Mouse (Mus musculus) embryonic facial prominence, embryonic 12.5 days (tissue): ENCODE results near the gene Klf11. TPM values are rescaled to one million over a fixed set of nuclear protein-coding genes. Genes with fewer than 3 reads are reported as not detected.
A peak's percentile ranks its signal among the peaks of the same experiment; 100 is the strongest.
"Not testable (repeated sequence)": the region's sequence is repeated elsewhere in the genome, so short reads cannot be mapped to it uniquely, and the experiment has no call there.

Experiments used
- ATAC-seq: fragments of 200-750 bp; cut with Nextera tagmentation; 2 replicates; pipeline ENCODE4 v1.8.0; 2017; ENCODE audit not compliant: insufficient number of reproducible peaks, insufficient read depth, low FRiP score, low TSS enrichment
- H3K27ac ChIP-seq: fragments of 300-500 bp; sonication (generic); 2 replicates; pipeline ENCODE4 v1.5.1; 2016; ENCODE audit warnings: mild to moderate bottlenecking
- H3K27me3 ChIP-seq: fragments of 300-500 bp; sonication (generic); 2 replicates; pipeline ENCODE4 v1.6.1; 2016; ENCODE audit warnings: mild to moderate bottlenecking, moderate library complexity
- H3K36me3 ChIP-seq: fragments of 300-500 bp; sonication (generic); 2 replicates; pipeline ENCODE4 v1.6.1; 2016; ENCODE audit warnings: mild to moderate bottlenecking
- H3K4me1 ChIP-seq: fragments of 300-500 bp; sonication (generic); 2 replicates; pipeline ENCODE4 v1.6.1; 2016
- H3K4me2 ChIP-seq: fragments of 300-500 bp; sonication (generic); replicated peaks from 2 replicates; pipeline ENCODE4 v1.6.1; 2016; ENCODE audit warnings: mild to moderate bottlenecking, moderate library complexity
- H3K4me3 ChIP-seq: fragments of 300-500 bp; sonication (generic); 2 replicates; pipeline ENCODE4 v1.5.1; 2016; ENCODE audit warnings: mild to moderate bottlenecking
- H3K9ac ChIP-seq: fragments of 300-500 bp; sonication (generic); 2 replicates; pipeline ENCODE4 v1.6.1; 2016; ENCODE audit warnings: mild to moderate bottlenecking, moderate library complexity
- H3K9me3 ChIP-seq: fragments of 300-500 bp; sonication (generic); 2 replicates; pipeline ENCODE4 v1.6.1; 2016; ENCODE audit warnings: mild to moderate bottlenecking, moderate library complexity
- WGBS: fragments of 180-500 bp; shearing (Covaris S2); methylation state at CpG from one replicate; pipeline ENCODE4 v1.1.7; 2016; 5-methylcytosine and 5-hydroxymethylcytosine counted together
- polyA plus RNA-seq: library from polyadenylated mRNA; unstranded; fragments of >200 nt; fragmentation: Nextera tagmentation; extraction: Ambion mirVana; gene quantifications from 2 replicates; pipeline ENCODE4 v1.2.1, GENCODE M21; 2016

Gene Klf11
- polyA plus RNA-seq, 1 experiment from 2014 or later, result 13.8 TPM

DNA sequence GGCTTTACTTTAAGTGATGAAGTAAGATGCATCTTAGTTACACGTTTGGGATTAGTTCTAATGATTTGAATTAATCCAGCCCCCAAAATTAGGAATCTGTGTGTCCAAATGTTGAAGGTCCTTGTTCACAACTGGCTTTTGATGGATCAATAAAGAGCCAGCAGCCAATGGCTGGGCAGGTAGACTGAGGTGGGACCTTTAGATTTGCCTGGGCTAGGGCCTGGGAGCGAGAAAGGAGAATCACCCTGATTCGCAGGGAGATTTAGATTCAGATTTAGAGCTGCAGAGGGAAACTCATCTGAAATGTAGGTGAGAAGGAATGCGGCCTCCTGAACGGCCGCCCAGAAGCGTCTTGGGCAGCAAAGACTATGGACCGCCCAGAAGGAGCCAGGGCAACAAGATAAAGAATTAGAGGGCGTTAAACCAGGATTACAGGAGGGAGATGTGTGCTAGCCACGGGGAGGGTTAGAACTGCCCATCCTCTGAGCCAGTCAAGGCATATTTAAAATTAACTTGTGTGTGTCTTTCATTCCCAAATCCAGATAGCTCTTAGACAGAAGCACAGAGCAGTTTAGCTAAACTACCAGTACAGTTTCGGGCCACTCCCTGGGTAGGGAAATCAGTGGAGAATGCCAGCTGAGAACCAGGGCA lies 35.7 kb downstream of the Klf11 start:
- WGBS, result 77% methylated on average over 11 of the region's 11 CpGs
- no peak for ATAC-seq

DNA sequence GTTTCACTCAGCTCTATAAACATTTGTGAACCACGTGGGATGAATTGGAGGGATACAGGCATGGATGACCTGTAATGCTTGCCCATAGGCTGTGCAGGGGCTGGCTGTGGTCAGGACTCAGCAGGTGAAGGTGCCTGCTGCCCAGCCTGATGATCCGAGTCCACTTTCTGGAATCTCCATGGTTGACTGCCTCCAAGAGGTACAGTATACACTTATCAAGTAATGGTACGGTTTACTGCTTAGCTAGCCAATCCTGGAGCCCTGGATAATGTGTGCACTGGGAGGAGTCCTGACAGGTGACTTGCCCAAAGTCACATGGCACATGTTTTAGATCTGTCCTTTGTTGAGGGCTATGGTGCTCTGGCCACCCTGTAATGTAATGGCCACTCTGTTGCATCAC lies 39.3 kb downstream of the Klf11 start:
- WGBS, result 73% methylated on average over 3 of the region's 3 CpGs
- Histone ChIP-seq H3K36me3 (no peaks in the 10 kb centered on the region), H3K4me2 (no peak overlapping the region), H3K27ac (no peak overlapping the region), H3K9me3 (no peaks in the 10 kb centered on the region), H3K9ac (no peak overlapping the region), H3K4me3 (no peak overlapping the region), H3K27me3 (no peaks in the 10 kb centered on the region), H3K4me1 (no peaks in the 10 kb centered on the region)
- ATAC-seq, result no peak

More for the DNA sequence above, 35.7 kb downstream of the Klf11 start:
- no peaks in the 10 kb centered on the region for H3K36me3 ChIP-seq
- no peaks in the 10 kb centered on the region for H3K9me3 ChIP-seq
- H3K9ac ChIP-seq, result no peak overlapping the region
- H3K4me3 ChIP-seq, result no peak overlapping the region
- no peak overlapping the region for H3K4me2 ChIP-seq
- H3K4me1 ChIP-seq, result peaks cover 1% of the 10 kb centered on the region; the same call in 1 of the 2 replicates
- peaks cover 15% of the 10 kb centered on the region for H3K27me3 ChIP-seq
- H3K27ac ChIP-seq, result no peak overlapping the region

DNA sequence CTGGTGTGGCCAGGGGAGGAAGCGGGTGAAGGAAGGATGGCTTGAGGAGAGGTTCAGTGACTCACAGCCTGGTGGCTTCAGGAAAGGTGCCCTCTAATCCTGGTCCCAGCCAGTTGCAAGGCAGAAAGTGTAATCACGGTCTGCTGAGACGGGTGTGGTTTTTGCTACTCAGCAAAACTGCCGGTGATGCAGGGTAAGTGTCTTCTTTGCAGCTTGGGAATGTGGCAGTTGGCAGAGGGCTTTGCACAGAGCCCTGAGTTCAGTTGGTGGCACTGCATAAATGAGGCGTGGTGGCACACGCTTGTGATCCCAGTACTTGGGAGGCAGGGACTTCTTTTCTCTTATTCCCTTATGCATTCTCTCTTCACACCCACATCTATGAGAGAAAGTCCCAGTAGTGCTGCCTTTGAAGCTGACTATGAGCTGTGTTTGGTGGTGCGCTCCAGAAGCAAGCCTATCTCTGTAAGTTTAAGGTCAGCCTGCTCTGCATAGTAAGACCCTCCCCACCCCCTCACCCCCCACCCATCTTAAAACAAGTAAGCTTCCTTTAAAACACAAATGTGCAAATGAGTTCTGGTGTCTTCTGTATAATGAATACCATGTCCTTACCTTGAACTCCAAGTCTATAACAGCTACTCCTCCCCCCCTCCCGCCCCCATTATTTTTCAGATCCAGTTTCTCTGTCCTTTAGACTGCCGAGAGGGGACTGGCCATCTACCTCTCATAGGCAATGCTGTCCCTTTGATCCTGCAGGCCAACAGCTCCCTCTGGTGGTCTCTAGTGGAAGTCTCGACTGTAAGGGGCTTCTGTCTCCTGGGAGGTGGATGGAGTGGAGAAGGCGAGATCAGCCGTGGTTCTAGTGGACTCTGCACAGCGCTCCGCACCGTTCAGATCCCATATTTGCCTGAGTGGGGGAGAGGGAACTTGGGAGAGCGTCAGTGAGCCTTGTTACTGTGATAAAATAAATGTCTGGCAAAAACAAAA lies 45.7 kb downstream of the Klf11 start:
- H3K27ac ChIP-seq, result no peak overlapping the region
- no peaks in the 10 kb centered on the region for H3K36me3 ChIP-seq
- H3K4me2 ChIP-seq, result no peak overlapping the region
- H3K4me1 ChIP-seq, result no peaks in the 10 kb centered on the region
- no peak overlapping the region for H3K4me3 ChIP-seq
- WGBS, result 43% methylated on average over 16 of the region's 16 CpGs
- no peaks in the 10 kb centered on the region for H3K9me3 ChIP-seq
- peak; percentile 60; the same call in 1 of the 2 replicates for ATAC-seq
- no peaks in the 10 kb centered on the region for H3K27me3 ChIP-seq
- no peak overlapping the region for H3K9ac ChIP-seq

DNA sequence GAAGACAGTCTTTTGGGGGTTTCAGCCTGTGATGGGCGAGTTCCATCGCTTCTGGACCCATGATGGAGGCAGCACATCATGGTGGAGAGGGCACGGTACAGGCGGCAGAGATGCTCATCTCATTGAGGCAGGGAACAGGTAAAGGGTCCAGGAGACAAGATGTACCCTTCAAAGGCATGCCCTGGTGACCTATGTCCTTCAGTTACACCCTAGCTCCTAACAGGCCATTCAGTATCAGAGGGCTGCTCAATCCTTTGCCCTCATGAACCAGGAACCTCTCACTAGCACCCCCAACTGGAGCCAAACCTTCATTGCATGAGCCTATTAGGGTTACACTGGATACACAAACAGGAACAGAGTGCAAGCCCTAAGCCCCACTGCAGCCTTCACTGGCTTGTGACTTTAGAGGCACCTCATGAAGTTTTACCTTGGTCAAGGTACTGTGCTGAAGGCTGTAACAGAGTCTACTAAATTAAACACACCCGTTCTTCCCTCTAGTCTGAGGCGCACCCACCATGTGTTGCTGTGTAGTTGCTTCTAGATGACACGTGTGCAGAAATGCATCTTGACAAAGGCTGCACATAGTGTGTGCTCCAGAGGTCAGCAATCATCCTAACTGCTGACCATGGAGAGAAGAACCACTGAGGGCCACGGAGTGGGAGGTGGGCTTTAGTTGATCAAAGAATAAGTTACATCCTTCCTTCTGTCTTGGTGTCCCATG lies 46.6 kb downstream of the Klf11 start:
- Histone ChIP-seq H3K4me1 (no peaks in the 10 kb centered on the region), H3K9ac (no peak overlapping the region), H3K27ac (no peak overlapping the region), H3K36me3 (no peaks in the 10 kb centered on the region), H3K4me2 (no peak overlapping the region), H3K4me3 (no peak overlapping the region), H3K27me3 (no peaks in the 10 kb centered on the region), H3K9me3 (no peaks in the 10 kb centered on the region)
- 62% methylated on average over 8 of the region's 8 CpGs for WGBS
- 0 out of 2 replicates have a peak, but pooled peaks have one; percentile 57 for ATAC-seq

DNA sequence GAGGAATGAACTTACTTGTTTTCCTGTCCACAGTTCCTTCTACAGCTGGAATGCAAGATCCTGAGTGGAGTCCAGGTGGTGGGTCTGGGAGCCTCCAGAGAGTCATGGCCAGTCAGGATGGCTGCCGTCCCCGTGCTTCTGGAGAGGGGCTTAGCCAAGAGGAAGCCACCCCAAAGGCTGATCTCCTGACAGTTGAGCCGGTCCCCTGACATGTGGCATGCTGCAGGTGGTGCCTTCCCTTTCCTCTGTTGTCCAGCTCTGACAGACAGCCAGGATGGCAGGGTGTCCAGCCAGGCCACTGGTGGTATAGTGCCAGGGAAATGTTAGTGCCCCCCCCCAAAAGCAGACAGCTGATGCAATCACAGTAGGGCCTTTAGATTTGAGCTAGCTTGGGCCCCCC lies 47.4 kb downstream of the Klf11 start:
- no peak for ATAC-seq
- WGBS, result 62% methylated on average over 3 of the region's 3 CpGs

DNA sequence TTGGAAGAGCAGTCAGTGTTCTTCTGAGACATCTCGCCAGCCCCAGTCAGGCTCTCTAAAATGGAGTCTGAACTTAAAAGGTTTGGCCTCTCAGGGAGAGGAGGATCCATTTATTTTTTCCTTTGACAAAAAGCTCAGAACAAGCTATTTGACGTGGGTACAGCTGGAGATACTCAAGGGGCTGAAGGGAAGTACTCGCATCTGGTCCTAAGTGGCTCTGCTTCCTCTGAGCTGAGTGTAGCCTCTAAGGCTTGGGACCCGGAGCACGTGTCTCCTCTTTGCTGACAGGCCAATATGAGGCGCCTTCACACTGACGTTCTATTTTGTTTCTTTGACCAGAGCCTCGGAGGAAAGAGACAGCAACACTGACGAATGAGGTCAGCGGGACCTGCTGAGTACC lies 48.5 kb downstream of the Klf11 start:
- ATAC-seq, result no peak
- no peak overlapping the region for H3K4me2 ChIP-seq
- H3K27me3 ChIP-seq, result no peaks in the 10 kb centered on the region
- H3K9me3 ChIP-seq, result no peaks in the 10 kb centered on the region
- no peaks in the 10 kb centered on the region for H3K4me1 ChIP-seq
- H3K9ac ChIP-seq, result no peak overlapping the region
- H3K36me3 ChIP-seq, result no peaks in the 10 kb centered on the region
- no peak overlapping the region for H3K27ac ChIP-seq
- no peak overlapping the region for H3K4me3 ChIP-seq
- 70% methylated on average over 10 of the region's 10 CpGs for WGBS

More for the DNA sequence above, 47.4 kb downstream of the Klf11 start:
- Histone ChIP-seq H3K9ac (no peak overlapping the region), H3K4me3 (no peak overlapping the region), H3K27me3 (no peaks in the 10 kb centered on the region), H3K4me2 (no peak overlapping the region), H3K36me3 (no peaks in the 10 kb centered on the region), H3K27ac (no peak overlapping the region), H3K9me3 (no peaks in the 10 kb centered on the region), H3K4me1 (no peaks in the 10 kb centered on the region)

DNA sequence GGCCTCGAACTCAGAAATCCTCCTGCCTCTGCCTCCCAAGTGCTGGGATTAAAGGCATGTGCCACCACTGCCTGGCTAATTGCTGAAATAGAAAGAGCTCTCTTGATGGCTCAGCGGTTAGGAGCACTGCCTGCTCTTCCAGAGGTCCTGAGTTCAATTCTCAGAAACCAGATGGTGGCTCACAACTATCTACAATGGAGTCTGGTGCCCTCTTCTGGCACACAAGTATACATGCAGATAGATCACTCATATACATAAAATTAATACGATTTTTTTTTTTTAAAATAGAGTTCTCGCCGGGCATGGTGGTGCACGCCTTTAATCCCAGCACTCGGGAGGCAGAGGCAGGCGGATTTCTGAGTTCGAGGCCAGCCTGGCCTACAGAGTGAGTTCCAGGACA lies 50.5 kb downstream of the Klf11 start:
- H3K4me1 ChIP-seq, H3K9me3 ChIP-seq, H3K4me2 ChIP-seq, H3K36me3 ChIP-seq, H3K4me3 ChIP-seq, H3K9ac ChIP-seq, H3K27me3 ChIP-seq, H3K27ac ChIP-seq, ATAC-seq: not testable (repeated sequence)
- 88% methylated on average over 9 of the region's 9 CpGs for WGBS

DNA sequence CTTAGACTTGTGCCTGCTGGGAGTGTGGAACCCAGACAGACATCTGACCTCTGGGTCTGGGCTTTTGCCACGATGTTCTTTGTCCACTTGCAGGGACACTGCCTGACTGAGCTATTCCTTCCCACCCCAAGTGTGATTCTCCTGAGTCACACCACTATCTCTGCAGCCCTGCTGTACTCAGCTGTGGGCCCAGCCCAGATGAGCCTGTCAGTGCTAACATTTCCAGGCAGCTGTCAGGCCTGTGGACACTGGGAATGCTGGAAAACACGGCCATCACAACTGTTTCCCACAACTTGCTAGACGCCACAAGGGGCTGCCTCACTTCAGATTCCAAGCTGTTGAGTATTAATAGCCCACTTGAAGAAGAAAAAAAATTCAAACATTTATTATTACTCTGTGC lies 51.9 kb downstream of the Klf11 start:
- H3K27ac ChIP-seq, result no peak overlapping the region
- WGBS, result 80% methylated on average over 3 of the region's 3 CpGs
- no peak for ATAC-seq

DNA sequence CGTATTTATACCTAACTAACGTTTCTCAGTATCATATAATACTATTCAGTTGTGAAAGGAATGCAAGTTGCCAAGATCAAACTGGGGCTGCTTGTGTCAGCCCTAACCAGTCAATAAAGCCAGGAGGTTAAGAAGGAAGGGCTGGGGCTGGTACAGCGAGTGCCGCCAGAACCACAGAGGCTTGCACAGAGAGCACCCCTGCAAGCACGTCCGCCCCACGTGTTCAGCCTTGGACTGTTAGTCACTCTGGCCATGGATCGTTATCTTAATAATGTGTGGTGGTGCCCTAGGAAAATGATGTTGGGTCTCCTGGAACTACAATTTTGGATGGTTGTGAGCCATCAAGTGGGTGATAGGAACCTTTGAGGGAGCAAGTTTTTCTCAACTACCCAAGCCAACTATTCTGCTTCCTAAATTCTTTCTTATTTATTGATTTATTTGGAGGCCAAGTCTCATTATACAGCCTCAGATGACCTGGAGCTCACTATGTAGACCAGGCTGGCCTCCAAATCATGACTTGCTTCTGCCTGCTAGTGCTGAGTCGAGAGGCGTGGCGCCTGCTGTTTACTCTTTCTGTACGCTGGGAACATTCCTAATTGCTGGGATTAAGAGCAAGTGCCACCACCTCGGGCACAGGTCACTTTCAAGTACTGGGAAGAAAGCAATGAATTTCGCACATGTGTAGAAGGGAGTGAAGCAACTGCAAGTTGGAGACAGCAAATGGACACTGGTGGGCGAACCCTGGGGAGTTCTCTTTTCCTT lies 54.6 kb downstream of the Klf11 start:
- no peak overlapping the region for H3K27ac ChIP-seq
- no peak overlapping the region; the same call in 1 of the 2 replicates for H3K4me2 ChIP-seq
- no peak overlapping the region for H3K9ac ChIP-seq
- no peak overlapping the region for H3K4me3 ChIP-seq
- WGBS, result 85% methylated on average over 15 of the region's 15 CpGs
- 0 out of 2 replicates have a peak, but pooled peaks cover 3% of the 10 kb centered on the region for H3K36me3 ChIP-seq
- H3K9me3 ChIP-seq, result no peaks in the 10 kb centered on the region
- no peaks in the 10 kb centered on the region for H3K27me3 ChIP-seq
- ATAC-seq, result no peak
- H3K4me1 ChIP-seq, result peaks cover 13% of the 10 kb centered on the region; the same call in 1 of the 2 replicates

More for the DNA sequence above, 51.9 kb downstream of the Klf11 start:
- Histone ChIP-seq H3K27me3 (no peaks in the 10 kb centered on the region), H3K36me3 (no peaks in the 10 kb centered on the region), H3K9ac (no peak overlapping the region), H3K4me1 (0 out of 2 replicates have a peak, but pooled peaks cover 3% of the 10 kb centered on the region), H3K4me2 (no peak overlapping the region), H3K4me3 (no peak overlapping the region), H3K9me3 (no peaks in the 10 kb centered on the region)

DNA sequence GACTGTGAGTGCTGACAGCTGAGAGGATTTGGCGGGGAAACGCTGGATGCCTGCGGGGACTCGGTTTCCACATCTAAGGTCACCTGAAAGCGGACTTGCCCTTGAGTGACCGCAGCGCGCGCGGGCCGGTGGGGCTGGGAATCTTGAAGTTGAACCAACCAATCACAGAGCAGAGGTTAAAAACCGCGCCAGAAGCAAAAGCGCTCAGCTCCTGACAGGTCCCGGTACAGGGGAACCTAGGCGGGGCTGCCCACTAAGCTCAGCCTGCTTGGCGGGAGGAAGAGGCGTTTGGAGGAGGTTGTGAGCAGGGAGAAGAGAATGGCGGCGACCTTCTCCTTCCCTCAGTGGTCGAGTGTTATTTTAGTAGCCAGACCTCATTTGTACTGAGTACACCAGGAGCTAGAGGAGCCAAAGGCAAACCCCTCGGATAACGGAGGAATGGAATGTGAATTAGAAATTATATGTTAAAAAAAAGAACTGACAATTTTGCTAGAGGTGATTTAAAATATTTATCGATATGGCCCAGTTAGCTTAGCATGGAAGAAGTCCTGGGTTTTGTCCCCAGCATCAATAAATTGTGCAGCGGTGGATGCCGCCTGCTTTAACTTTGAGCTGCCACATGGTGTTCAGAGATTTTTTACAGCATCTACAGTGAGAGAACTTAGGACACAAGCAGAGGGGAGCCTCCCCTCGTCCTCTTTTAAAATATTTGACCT lies 55.8 kb downstream of the Klf11 start:
- peak overlapping the region; percentile 87 for H3K27ac ChIP-seq
- H3K36me3 ChIP-seq, result peaks cover 15% of the 10 kb centered on the region
- ATAC-seq, result no peak
- H3K4me1 ChIP-seq, result peaks cover 23% of the 10 kb centered on the region; the same call in 1 of the 2 replicates
- H3K27me3 ChIP-seq, result no peaks in the 10 kb centered on the region
- H3K4me3 ChIP-seq, result peak overlapping the region; percentile 94
- WGBS, result under 1% methylated on average over 27 of the region's 27 CpGs
- no peaks in the 10 kb centered on the region for H3K9me3 ChIP-seq
- H3K9ac ChIP-seq, result peak overlapping the region; percentile 85
- peak overlapping the region; percentile 90 for H3K4me2 ChIP-seq
